Mouse (Mus musculus) heart, postnatal 10 days (tissue): Measurements from ENCODE around the gene Rasgrp2. TPM values are rescaled to one million over a fixed set of nuclear protein-coding genes. Genes with fewer than 3 reads are reported as not detected.

Experiments used
- DNase-seq, 2 experiments: peaks; one replicate each; pipeline ENCODE4 v3.0.0; 2021
- intact Hi-C: fragments of 180-260 bp; cut with DNase I; formaldehyde crosslinking; loops from one replicate; pipeline ENCODE4 v1.15.1; 2025
- total RNA-seq, 2 experiments: library from RNA; stranded (reverse); gene quantifications; 2 replicates each; pipeline ENCODE4 v1.2.3; 2021

The Rasgrp2 gene
- total RNA-seq, 2 experiments from 2014 or later = 50.7 to 60.2 TPM

GRCm38 (mm10) chr19:6380411-6381166 is 18.6 kb upstream of the Rasgrp2 start:
- no peak for DNase-seq
- intact Hi-C loops = no loop called here

- no peak for DNase-seq
- intact Hi-C loops = no loop called here
Measured at GRCm38 (mm10) chr19:6381238-6381637, 17.9 kb upstream of the Rasgrp2 start.

- no peak for DNase-seq
- intact Hi-C loops = no loop called here
Measured at GRCm38 (mm10) chr19:6382323-6382924, 16.7 kb upstream of the Rasgrp2 start.

DNA sequence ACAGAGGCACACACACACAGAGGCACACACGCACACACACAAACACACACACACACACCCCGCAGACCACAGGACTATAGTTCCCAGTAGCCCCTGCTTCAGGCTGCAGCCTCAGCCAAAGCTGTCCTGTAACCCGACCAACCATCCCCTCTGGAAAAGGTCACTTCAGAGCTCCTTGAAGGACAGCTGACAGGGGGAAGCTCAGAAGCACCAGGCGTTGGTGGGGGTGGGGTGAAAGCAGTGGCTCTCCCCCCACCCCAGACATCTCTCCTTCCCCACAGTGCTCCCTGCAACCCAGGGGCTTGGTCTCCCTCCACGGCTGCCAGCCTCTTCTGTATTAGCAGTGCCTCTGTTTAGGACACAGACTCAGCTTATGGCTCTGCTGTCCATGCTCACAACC is 15.7 kb upstream of the Rasgrp2 start:
- intact Hi-C loops = no loop called here
- peak in 1 of 2 experiments; percentile 34 for DNase-seq

DNA sequence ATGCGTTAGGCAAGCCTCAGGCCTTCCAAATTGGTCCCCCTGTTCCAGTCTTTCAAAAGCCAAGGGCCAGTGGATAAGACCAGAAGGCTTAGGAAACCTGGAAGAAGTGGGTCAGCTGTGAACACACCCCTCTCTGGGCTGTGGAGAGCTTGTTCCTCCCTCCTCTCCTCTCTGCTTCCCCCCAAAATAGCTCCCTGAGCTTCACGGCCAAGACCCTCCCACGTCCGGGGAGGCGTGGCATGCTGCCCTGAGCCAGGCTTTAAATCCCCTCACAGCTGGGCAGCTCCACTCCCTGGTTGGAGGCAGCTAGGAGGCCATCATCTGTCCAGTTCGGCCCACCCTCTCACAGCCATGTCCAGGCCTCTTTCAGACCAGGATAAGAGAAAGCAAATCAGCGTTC is 15.0 kb upstream of the Rasgrp2 start, which contains the start of gene Pygm:
Gene Pygm (plus strand): TSS at position 272 of the 400 bp plus-strand sequence.
- DNase-seq = peak; percentile 94 to 95
- intact Hi-C loops = no loop called here

DNA sequence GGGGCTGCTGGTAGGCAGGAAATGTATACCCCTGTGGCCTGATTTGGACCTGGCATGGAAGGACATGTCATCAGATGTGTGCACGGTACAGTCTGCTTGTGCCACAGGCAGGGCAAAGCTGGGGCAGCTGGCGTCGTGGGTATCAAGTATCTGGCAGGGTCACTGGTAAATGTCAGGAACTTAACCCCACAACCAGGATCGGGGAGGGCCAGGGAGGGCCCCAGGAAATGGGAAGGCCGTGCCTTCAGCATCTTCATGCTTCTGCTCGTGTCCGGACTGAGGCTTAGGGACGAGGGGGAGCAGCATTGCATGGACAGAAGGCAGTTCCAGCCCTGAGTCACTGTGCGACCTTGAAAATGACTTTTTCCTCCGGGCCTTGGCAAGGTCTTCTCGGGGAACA is 14.2 kb upstream of the Rasgrp2 start:
- intact Hi-C loops = no loop called here
- peak; percentile 59 to 61 for DNase-seq

- DNase-seq = no peak
- intact Hi-C loops = no loop called here
Measured at GRCm38 (mm10) chr19:6385419-6385818, 13.7 kb upstream of the Rasgrp2 start.

DNA sequence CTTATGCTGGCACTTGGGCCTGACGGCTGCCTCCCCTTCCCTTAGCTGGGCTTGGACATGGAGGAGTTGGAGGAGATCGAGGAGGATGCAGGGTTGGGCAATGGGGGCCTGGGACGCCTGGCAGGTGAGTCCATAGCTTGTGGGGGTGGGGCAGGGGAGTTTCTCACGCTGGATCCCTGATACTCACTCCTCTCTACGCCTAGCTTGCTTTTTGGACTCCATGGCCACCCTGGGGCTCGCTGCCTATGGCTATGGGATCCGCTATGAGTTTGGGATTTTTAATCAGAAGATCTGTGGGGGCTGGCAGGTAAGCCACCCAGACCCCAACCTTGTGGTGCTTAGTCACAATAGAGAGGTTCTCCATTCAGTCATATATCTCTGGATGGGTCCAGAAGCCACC is 13.3 kb upstream of the Rasgrp2 start:
- intact Hi-C loops = no loop called here
- no peak for DNase-seq

DNA sequence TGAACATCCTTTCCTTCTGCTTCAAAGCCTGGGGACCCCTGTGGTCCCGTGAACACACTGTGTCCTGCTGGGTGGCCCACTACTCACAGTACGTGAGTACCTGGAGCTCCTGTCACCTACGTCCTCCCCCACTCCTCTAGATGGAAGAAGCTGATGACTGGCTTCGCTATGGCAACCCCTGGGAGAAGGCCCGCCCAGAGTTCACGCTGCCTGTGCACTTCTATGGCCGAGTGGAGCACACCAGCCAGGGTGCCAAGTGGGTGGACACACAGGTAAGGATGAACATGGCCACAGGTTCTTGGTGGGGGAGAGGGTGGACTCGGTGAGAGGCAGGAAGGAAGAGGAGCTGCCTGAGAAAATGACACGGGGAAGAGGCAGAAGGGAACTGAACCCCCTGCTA is 12.9 kb upstream of the Rasgrp2 start:
- intact Hi-C loops = no loop called here
- DNase-seq = no peak

- intact Hi-C loops = no loop called here
- peak; percentile 66 to 73 for DNase-seq
Measured at GRCm38 (mm10) chr19:6388006-6388405, 11.1 kb upstream of the Rasgrp2 start.

DNA sequence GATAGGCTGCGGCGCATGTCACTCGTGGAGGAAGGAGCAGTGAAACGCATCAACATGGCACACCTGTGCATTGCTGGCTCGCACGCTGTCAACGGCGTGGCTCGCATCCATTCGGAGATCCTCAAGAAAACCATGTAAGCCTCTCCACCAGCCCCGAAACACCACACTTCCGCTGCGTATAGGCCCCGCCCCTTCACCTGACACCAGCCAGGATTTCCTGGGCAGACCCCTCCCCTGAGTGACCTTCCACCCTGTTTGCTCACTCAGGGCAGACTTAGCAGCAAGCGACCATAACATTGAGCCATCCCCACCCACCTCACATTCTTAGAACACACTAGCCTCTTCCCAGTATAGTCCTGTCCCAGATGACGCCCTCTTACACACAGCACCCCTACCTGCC is 9.3 kb upstream of the Rasgrp2 start:
- intact Hi-C loops = no loop called here
- no peak for DNase-seq

GRCm38 (mm10) chr19:6390251-6390650 is 8.9 kb upstream of the Rasgrp2 start:
- intact Hi-C loops = no loop called here
- no peak for DNase-seq

- intact Hi-C loops = no loop called here
- no peak for DNase-seq
Measured at GRCm38 (mm10) chr19:6392743-6393393, 6.3 kb upstream of the Rasgrp2 start.

DNA sequence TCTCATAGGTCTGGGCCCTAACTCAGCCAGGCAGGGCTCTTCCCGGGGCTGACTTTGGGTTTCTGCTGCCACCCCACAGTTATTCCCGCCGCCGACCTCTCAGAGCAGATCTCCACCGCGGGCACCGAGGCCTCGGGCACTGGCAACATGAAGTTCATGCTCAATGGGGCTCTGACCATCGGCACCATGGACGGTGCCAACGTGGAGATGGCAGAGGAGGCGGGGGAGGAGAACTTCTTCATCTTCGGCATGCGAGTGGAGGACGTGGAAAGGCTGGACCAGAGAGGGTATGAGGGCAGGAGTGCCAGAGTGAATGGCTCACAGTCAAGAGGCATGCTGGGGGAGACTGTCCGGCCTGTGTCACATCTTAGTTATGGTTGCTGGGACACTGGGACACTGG is 5.5 kb upstream of the Rasgrp2 start:
- intact Hi-C loops = no loop called here
- no peak for DNase-seq

DNA sequence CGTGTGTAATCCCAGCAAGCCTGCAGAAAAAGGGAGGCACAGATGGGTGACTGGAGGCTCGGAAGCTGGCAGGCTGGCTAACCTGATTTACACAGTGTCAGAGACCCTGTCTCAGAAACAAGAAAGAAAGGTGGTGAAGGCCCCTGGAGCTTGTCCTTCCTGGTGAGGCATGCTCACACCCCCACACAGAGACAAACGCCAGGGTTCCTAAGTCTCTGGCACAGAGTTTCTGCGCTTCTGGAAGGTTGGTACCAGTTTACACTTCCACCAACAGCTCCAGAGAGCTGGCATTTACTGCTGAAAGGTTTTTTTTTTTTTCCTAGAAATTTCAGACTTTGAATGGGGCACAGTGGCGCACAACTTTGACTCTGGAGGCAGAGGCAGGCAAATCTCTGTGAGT is 2.9 kb upstream of the Rasgrp2 start:
- intact Hi-C loops = no loop called here
- DNase-seq = no peak

DNA sequence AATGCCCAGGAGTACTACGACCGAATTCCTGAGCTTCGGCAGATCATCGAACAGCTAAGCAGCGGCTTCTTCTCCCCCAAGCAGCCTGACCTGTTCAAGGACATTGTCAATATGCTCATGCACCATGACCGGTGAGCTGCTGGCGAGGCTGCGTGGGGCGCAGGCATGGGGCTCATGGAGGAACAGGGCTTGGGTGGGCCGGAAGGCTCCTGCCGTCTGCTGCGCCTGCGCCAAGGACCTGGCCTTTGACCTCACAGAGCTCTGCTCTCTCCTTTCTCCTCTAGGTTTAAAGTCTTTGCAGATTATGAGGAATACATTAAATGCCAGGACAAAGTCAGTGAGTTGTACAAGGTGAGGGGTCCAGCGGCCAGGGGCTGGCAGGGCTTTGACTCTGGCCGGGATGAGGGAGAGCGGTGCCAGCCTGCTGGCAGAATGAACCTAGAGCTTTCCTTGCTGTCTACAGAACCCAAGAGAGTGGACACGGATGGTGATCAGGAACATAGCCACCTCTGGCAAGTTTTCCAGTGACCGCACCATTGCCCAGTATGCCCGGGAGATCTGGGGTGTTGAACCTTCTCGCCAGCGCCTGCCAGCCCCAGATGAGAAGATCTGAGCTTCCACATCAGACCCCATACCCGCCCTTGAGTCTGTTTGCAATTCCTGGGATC is 1.4 kb upstream of the Rasgrp2 start:
- DNase-seq = no peak
- intact Hi-C loops = loop anchor here (2.0 kb wide), 1 partner anchor 33 kb away; no protein-coding TSS in a partner anchor

GRCm38 (mm10) chr19:6398447-6399284 is 474 bp upstream of the Rasgrp2 start:
- peak; percentile 81 to 86 for DNase-seq
- intact Hi-C loops = loop anchor here (2.0 kb wide), 1 partner anchor 34 kb away; no protein-coding TSS in a partner anchor

GRCm38 (mm10) chr19:6400096-6401086 is 1.3 kb downstream of the Rasgrp2 start:
- peak in 1 of 2 experiments; percentile 51 for DNase-seq
- intact Hi-C loops = loop anchor here (1.0 kb wide), 1 partner anchor 52 kb away; no protein-coding TSS in a partner anchor
